Mouse (Mus musculus): ENCODE data around the gene Immp2l. TPM values are rescaled to one million over a fixed set of nuclear protein-coding genes. Genes with fewer than 3 reads are reported as not detected.

Gene Immp2l
- polyA plus RNA-seq, 1 experiment, result 9.6 TPM

DNA sequence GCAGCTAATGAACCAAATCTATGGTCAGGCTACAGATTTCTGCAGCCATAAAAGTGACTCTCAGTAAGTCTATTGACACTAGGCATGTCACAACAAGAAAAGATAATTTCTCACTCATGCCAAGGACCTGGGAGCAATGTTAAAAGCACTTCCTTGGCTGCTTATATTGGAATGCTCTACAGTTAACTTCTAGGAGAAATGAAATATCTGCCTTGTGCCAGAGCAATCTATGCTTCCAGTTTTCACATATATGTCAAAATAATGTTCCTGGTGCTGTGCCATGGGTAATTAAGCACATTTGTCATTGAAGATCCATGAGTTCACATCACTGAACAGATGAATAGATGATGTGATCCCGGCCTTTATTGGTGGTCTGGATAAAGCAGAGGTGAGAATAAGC lies 645.6 kb downstream of the Immp2l start:
- TF ChIP-seq E2F4 (IDR thresholded peaks at IDR 0.05; ENCODE audit: insufficient read depth) (no peak), SRF (IDR thresholded peaks at IDR 0.05; ENCODE audit: control insufficient read depth, insufficient read length, low read depth) (no peak), MAX (IDR thresholded peaks at IDR 0.05; ENCODE audit: low read depth) (no peak), POLR2A (IDR thresholded peaks at IDR 0.05; ENCODE audit: insufficient read length, low read depth) (no peak), TCF3 (IDR thresholded peaks at IDR 0.05; ENCODE audit: insufficient read length, low read depth) (no peak), MYOD1 (IDR thresholded peaks at IDR 0.05; ENCODE audit: control insufficient read depth in 1 of 3, insufficient read length in 2 of 3, low read depth in 2 of 3) (no peak), REST (IDR thresholded peaks at IDR 0.05; ENCODE audit: insufficient read depth, insufficient read length) (no peak), POLR2AphosphoS2 (IDR thresholded peaks at IDR 0.05; ENCODE audit: insufficient read length, low read depth) (no peak), TCF12 (IDR thresholded peaks at IDR 0.05; ENCODE audit: insufficient read depth, poor library complexity, severe bottlenecking) (no peak), USF1 (IDR thresholded peaks at IDR 0.05; ENCODE audit: low read depth) (no peak)
- Histone ChIP-seq H3K36me3 (ENCODE audit: control insufficient read depth, insufficient read depth) (no peaks in the 10 kb centered on the region), H3K4me3 (no peak overlapping the region), H3ac (ENCODE audit: control insufficient read depth, insufficient read length) (no peak overlapping the region), H3K27me3 (ENCODE audit: control insufficient read depth, insufficient read depth, insufficient read length) (no peaks in the 10 kb centered on the region), H3K4me2 (ENCODE audit: low read depth) (no peak overlapping the region), H3K79me2 (ENCODE audit: control insufficient read depth, insufficient read depth) (no peaks in the 10 kb centered on the region)

DNA sequence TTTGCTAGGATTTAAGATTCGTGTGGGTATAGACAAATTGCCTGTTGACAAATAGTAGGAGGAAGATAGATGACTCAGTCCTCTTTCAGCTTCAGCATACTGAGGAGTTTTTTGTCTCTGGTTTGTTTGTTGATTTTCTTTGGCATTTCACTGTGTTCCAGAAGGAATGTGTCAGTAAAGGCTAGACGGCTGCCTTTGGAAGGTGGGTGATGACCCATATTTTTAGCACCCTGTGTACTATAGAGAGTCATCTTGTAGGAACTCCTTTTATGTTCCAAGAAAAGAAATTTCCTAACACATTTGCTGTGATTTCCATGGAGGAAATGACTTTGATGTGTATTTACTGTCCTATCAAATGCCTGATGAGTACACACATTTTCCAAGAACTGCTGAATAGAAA lies 651.0 kb downstream of the Immp2l start:
- Histone ChIP-seq H3K79me2 (ENCODE audit: control insufficient read depth, insufficient read depth) (no peaks in the 10 kb centered on the region), H3K4me2 (ENCODE audit: low read depth) (no peak overlapping the region), H3K27me3 (ENCODE audit: control insufficient read depth, insufficient read depth, insufficient read length) (no peaks in the 10 kb centered on the region), H3K4me3 (no peak overlapping the region), H3K36me3 (ENCODE audit: control insufficient read depth, insufficient read depth) (no peaks in the 10 kb centered on the region), H3ac (ENCODE audit: control insufficient read depth, insufficient read length) (no peak overlapping the region)
- TF ChIP-seq POLR2A (IDR thresholded peaks at IDR 0.05; ENCODE audit: insufficient read length, low read depth) (no peak), REST (IDR thresholded peaks at IDR 0.05; ENCODE audit: insufficient read depth, insufficient read length) (no peak), MYOD1 (IDR thresholded peaks at IDR 0.05; ENCODE audit: control insufficient read depth in 1 of 3, insufficient read length in 2 of 3, low read depth in 2 of 3) (no peak), TCF3 (IDR thresholded peaks at IDR 0.05; ENCODE audit: insufficient read length, low read depth) (no peak), MAX (IDR thresholded peaks at IDR 0.05; ENCODE audit: low read depth) (no peak)

DNA sequence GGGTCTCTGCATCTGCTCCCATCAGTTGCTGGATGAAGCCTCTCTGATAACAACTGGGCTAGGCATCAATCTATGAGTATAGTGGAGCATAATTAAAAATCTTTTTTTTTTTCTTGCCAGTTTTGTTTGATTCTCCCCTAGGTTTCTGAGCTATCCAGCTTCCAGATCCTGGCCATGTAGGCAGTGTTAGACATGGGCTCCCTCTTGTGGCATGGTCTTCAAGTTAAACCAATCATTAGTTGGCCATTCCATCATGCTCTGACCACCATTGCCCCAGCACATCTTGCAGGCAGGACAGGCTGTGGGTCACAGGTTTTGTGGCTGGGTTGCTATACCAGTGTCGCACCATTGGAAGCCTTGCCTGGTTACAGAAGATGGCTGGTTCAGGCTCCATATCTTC lies 656.3 kb downstream of the Immp2l start:
- Histone ChIP-seq H3K4me2 (ENCODE audit: low read depth) (no peak overlapping the region), H3K36me3 (ENCODE audit: control insufficient read depth, insufficient read depth) (no peaks in the 10 kb centered on the region), H3ac (ENCODE audit: control insufficient read depth, insufficient read length) (no peak overlapping the region), H3K27me3 (ENCODE audit: control insufficient read depth, insufficient read depth, insufficient read length) (no peaks in the 10 kb centered on the region), H3K79me2 (ENCODE audit: control insufficient read depth, insufficient read depth) (no peaks in the 10 kb centered on the region), H3K4me3 (no peak overlapping the region)
- TF ChIP-seq CEBPB (IDR thresholded peaks at IDR 0.05; ENCODE audit: insufficient read depth, poor library complexity, severe bottlenecking), result no peak

DNA sequence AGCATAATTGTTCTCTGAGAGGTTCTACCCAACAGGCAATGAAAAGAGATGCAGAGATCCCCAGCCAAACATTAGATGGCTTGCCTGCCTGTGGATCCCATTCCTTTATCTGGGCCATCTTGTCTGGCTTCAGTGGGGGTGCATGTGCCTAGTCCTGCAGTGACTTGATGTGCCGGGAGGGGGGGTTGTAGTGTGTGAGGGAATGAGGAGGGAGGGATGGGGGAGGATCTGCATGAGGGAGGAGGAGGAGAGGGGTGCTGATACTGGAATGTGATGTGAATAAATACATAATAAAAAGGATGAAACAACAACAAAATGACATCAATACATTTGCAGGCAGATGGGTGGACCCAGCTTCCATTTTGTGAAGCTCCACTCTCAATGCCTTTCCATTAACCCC lies 658.3 kb downstream of the Immp2l start:
- no peak overlapping the region for H3ac ChIP-seq (ENCODE audit: control insufficient read depth, insufficient read length)
- no peaks in the 10 kb centered on the region for H3K27me3 ChIP-seq (ENCODE audit: control insufficient read depth, insufficient read depth, insufficient read length)
- TF ChIP-seq CEBPB (IDR thresholded peaks at IDR 0.05; ENCODE audit: insufficient read depth, poor library complexity, severe bottlenecking), result no peak
- TF ChIP-seq MYOG (IDR thresholded peaks at IDR 0.05; ENCODE audit: control insufficient read depth in 1 of 3, insufficient read depth in 1 of 3, insufficient read length in 2 of 3, low read depth in 2 of 3), result no peak
- no peak for TF ChIP-seq MAX (IDR thresholded peaks at IDR 0.05; ENCODE audit: low read depth)
- TF ChIP-seq POLR2A (IDR thresholded peaks at IDR 0.05; ENCODE audit: insufficient read length, low read depth), result no peak
- no peak for TF ChIP-seq E2F4 (IDR thresholded peaks at IDR 0.05; ENCODE audit: insufficient read depth)
- no peak for TF ChIP-seq POLR2AphosphoS2 (IDR thresholded peaks at IDR 0.05; ENCODE audit: insufficient read length, low read depth)
- TF ChIP-seq TCF12 (IDR thresholded peaks at IDR 0.05; ENCODE audit: insufficient read depth, poor library complexity, severe bottlenecking), result no peak
- H3K4me3 ChIP-seq, result no peak overlapping the region
- no peak overlapping the region for H3K4me2 ChIP-seq (ENCODE audit: low read depth)
- H3K79me2 ChIP-seq (ENCODE audit: control insufficient read depth, insufficient read depth), result no peaks in the 10 kb centered on the region
- no peaks in the 10 kb centered on the region for H3K36me3 ChIP-seq (ENCODE audit: control insufficient read depth, insufficient read depth)

DNA sequence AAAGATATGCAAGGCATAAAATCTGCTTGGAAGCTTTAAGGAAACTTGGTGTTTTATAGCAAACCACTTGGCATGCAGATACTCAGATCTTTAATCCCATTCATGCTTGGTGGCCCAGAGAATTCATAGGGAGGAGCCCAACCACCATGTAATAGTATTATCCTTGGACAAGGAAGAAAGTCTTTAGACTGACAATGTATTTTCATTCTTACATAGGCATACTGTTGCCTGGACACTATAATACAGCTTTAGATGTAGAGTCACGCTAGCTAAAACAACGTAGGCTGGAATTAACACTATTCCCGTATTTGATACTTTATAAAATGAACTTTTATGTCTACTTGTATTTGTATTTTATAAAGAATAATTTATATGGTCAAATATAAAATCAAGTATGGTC lies 665.9 kb downstream of the Immp2l start:
- H3K27me3 ChIP-seq (ENCODE audit: control insufficient read depth, insufficient read depth, insufficient read length), result no peaks in the 10 kb centered on the region
- no peak overlapping the region for H3K4me3 ChIP-seq
- no peaks in the 10 kb centered on the region for H3K36me3 ChIP-seq (ENCODE audit: control insufficient read depth, insufficient read depth)
- H3ac ChIP-seq (ENCODE audit: control insufficient read depth, insufficient read length), result no peak overlapping the region
- no peak overlapping the region for H3K4me2 ChIP-seq (ENCODE audit: low read depth)
- H3K79me2 ChIP-seq (ENCODE audit: control insufficient read depth, insufficient read depth), result no peaks in the 10 kb centered on the region
- no peak for TF ChIP-seq MYOD1 (IDR thresholded peaks at IDR 0.05; ENCODE audit: control insufficient read depth in 1 of 3, insufficient read length in 2 of 3, low read depth in 2 of 3)
- TF ChIP-seq TCF3 (IDR thresholded peaks at IDR 0.05; ENCODE audit: insufficient read length, low read depth), result no peak
- TF ChIP-seq E2F4 (IDR thresholded peaks at IDR 0.05; ENCODE audit: insufficient read depth), result no peak
- no peak for TF ChIP-seq MYOG (IDR thresholded peaks at IDR 0.05; ENCODE audit: control insufficient read depth in 1 of 3, insufficient read depth in 1 of 3, insufficient read length in 2 of 3, low read depth in 2 of 3)
- TF ChIP-seq CEBPB (IDR thresholded peaks at IDR 0.05; ENCODE audit: insufficient read depth, poor library complexity, severe bottlenecking), result no peak
- TF ChIP-seq MAX (IDR thresholded peaks at IDR 0.05; ENCODE audit: low read depth), result no peak
- TF ChIP-seq USF1 (IDR thresholded peaks at IDR 0.05; ENCODE audit: low read depth), result no peak
- TF ChIP-seq POLR2AphosphoS2 (IDR thresholded peaks at IDR 0.05; ENCODE audit: insufficient read length, low read depth), result no peak
- TF ChIP-seq SRF (IDR thresholded peaks at IDR 0.05; ENCODE audit: control insufficient read depth, insufficient read length, low read depth), result no peak
- TF ChIP-seq TCF12 (IDR thresholded peaks at IDR 0.05; ENCODE audit: insufficient read depth, poor library complexity, severe bottlenecking), result no peak
- TF ChIP-seq REST (IDR thresholded peaks at IDR 0.05; ENCODE audit: insufficient read depth, insufficient read length), result no peak

Data from myocyte (in vitro differentiated cells).